Mouse (Mus musculus): ENCODE results near the gene Vwa2.

The Vwa2 gene

GRCm38 (mm10) chr19:56947971-56948610 lies 74.0 kb downstream of the Vwa2 start:
- DNase-seq (ENCODE audit: low read depth, low spot score): peak; percentile 71

GRCm38 (mm10) chr19:56949868-56950267 lies 75.8 kb downstream of the Vwa2 start:
- DNase-seq (ENCODE audit: low read depth, low spot score): no peak

- DNase-seq (ENCODE audit: low read depth, low spot score): no peak
Observed at GRCm38 (mm10) chr19:56950818-56951217, 76.8 kb downstream of the Vwa2 start.

- DNase-seq (ENCODE audit: low read depth, low spot score): peak; percentile 27
Observed at GRCm38 (mm10) chr19:56953856-56954255, 79.8 kb downstream of the Vwa2 start.

GRCm38 (mm10) chr19:56954857-56955256 lies 80.8 kb downstream of the Vwa2 start:
- no peak for DNase-seq (ENCODE audit: low read depth, low spot score)

- peak; percentile 35 for DNase-seq (ENCODE audit: low read depth, low spot score)
Observed at GRCm38 (mm10) chr19:56955568-56956513, 81.8 kb downstream of the Vwa2 start.

- no peak for DNase-seq (ENCODE audit: low read depth, low spot score)
Observed at GRCm38 (mm10) chr19:56958011-56958410, 84.0 kb downstream of the Vwa2 start.

GRCm38 (mm10) chr19:56958582-56959021 lies 84.6 kb downstream of the Vwa2 start:
- DNase-seq (ENCODE audit: low read depth, low spot score): no peak

GRCm38 (mm10) chr19:56959057-56959456 lies 85.0 kb downstream of the Vwa2 start:
- DNase-seq (ENCODE audit: low read depth, low spot score): no peak

- DNase-seq (ENCODE audit: low read depth, low spot score): no peak
Observed at GRCm38 (mm10) chr19:56959601-56960000, 85.6 kb downstream of the Vwa2 start.
